Mouse (Mus musculus): Measurements from ENCODE around the gene Nacc1. TPM values are rescaled to one million over a fixed set of nuclear protein-coding genes. Genes with fewer than 3 reads are reported as not detected.

Nacc1 gene
- total RNA-seq, 2 experiments from 2014 or later, result 44.9 to 45.6 TPM

GRCm38 (mm10) chr8:84664566-84665384, 22.9 kb downstream of the Nacc1 start:
- DNase-seq (ENCODE audit: low spot score in 2 of 2), result peak; percentile 59 to 78

DNA sequence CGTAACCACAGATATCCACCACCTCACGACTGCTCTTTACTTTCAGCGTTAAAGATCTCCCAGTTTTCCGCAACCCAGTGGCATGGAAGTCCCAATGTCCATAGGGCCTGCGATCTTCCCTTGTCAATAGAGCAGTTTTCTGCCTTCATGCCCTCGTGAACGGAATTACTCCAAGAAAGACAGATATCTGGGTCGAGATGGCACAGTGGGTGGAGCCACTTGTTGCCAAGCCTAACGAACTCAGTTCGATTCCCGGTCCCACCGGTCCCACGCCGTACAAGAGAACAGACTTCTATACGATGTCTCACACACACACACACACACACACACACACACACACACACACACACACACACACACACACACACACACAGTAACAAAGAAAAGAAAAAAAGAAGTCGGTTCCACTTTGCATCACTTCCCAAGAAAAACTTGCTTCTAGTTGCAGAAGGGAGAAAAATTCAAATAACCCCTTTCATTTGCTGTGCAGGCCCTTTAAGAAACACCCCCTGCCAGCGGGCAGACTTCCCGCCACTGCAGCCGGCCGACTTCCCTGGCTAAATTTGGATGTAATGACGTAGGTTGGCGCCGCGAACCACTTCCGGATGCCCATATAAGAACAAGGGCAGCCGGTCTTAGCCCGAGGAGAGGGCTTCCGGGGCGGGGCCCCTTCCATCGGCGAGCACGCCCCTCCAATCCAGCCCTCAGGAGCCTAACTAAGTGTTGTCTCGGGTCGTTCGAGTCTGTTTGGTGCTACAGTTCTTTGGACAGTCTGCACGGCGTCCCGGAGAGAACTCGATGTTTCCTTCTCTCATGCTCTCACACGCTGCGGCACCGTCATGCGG, 24.0 kb downstream of the Nacc1 start:
- DNase-seq (ENCODE audit: low spot score in 2 of 2), result peak; percentile 95 to 97

GRCm38 (mm10) chr8:84662581-84663065, 25.0 kb downstream of the Nacc1 start, which contains the start of gene Ier2:
Gene Ier2, minus strand, starts transcription at chr8:84662852.
- peak; percentile 80 to 91 for DNase-seq (ENCODE audit: low spot score in 2 of 2)

GRCm38 (mm10) chr8:84661961-84662571, 25.6 kb downstream of the Nacc1 start:
- DNase-seq (ENCODE audit: low spot score in 2 of 2), result peak in 1 of 2 experiments; percentile 62

- peak; percentile 60 to 84 for DNase-seq (ENCODE audit: low spot score in 2 of 2)
These were observed 26.2 kb downstream of the Nacc1 start for GRCm38 (mm10) chr8:84661458-84661871.

DNA sequence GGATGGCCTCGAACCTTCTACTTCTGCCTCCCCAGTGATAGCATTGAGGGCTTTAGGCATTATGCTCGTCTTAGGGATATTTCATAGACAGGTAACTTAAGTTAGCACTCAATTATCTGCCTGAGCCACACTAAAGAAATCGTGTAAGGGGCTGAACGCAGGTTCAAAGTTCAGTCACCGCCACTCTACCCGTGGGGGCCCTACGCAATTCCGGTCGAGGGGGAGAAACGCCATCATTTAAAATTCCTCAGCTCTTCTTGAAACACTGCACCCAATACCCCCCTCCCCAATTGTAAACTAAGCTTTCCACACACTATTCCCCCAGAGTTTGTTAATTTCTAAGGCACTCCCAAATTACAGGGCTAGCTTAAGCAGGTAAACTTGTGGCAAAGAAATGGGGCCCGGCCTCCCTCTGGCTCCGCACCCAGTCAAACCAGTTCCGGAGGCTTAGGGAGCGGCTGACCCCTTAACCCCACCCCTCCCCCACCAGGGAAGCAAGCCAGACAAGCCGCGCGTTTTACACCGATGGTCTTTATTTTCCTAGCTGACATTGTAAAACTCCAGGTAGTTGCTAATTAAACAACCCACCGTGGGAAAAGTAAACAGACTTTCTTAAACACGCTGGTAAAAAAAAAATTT, 26.7 kb downstream of the Nacc1 start:
- no peak for DNase-seq (ENCODE audit: low spot score in 2 of 2)

GRCm38 (mm10) chr8:84659936-84660818, 27.5 kb downstream of the Nacc1 start:
- peak in 1 of 2 experiments; percentile 52 for DNase-seq (ENCODE audit: low spot score in 2 of 2)

DNA sequence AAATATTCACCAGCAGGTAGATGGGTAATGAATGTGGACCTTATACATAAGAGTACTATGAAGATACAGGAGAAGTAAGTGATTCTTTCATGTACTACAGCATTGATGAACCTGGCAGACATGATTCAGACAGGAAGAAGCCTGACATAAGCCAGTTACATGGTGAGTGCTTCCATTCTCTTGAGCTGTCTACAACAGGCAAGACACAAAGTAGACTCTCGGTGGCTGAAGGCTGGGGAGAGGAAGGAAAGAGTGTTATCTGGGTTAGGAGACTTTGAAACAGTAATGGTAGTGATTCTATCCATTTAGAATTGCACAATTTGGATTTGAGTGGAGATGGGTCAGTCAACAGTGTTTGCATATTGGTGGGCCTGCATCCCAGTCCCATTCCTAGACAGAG, 28.7 kb downstream of the Nacc1 start:
- no peak for DNase-seq (ENCODE audit: low spot score in 2 of 2)

- no peak for DNase-seq (ENCODE audit: low spot score in 2 of 2)
These were observed 30.0 kb downstream of the Nacc1 start for GRCm38 (mm10) chr8:84657680-84658079.

DNA sequence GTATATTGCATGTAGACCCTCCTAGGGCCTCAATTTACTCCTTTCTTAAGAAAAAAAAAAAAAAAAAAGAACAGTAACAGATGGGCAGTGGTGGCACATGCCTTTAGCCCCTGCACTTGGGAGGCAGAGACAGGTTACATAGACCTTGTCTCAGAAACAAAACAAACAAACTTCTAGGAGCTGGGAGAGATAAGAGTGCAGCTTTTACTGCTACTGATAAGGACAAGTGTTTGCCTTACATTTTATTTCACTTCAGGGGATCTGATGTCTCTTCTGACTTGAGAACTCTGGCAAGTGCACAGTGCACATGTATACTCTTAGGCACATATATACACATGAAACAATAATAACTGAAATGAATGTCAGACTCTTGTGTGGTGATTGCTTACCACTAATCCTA, 30.5 kb downstream of the Nacc1 start:
- DNase-seq (ENCODE audit: low spot score in 2 of 2), result no peak

GRCm38 (mm10) chr8:84656641-84657126, 31.0 kb downstream of the Nacc1 start:
- DNase-seq (ENCODE audit: low spot score in 2 of 2), result peak in 1 of 2 experiments; percentile 61

- DNase-seq (ENCODE audit: low spot score in 2 of 2), result no peak
These were observed 31.5 kb downstream of the Nacc1 start for GRCm38 (mm10) chr8:84656191-84656525.

GRCm38 (mm10) chr8:84655336-84656190, 32.1 kb downstream of the Nacc1 start:
- DNase-seq (ENCODE audit: low spot score in 2 of 2), result no peak

DNA sequence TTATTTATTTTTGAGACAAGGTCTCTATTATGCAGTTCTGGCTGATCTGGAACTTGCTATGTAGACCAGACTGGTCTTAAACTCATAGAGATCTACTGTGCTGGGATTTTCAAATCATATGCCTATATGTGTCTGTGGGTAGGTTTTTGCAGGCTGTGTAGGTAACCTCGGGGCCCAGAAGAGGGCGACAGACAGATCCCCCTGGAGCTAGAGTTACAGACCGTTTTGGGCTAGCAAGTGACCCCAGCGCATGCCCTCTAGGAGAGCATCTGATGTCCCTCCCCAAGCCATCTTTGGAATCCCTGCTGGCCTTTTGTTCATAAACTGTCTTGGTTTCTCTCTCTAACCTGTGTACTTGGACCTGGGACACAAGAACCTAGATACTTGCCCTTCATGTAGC, 33.1 kb downstream of the Nacc1 start:
- DNase-seq (ENCODE audit: low spot score in 2 of 2), result no peak

DNA sequence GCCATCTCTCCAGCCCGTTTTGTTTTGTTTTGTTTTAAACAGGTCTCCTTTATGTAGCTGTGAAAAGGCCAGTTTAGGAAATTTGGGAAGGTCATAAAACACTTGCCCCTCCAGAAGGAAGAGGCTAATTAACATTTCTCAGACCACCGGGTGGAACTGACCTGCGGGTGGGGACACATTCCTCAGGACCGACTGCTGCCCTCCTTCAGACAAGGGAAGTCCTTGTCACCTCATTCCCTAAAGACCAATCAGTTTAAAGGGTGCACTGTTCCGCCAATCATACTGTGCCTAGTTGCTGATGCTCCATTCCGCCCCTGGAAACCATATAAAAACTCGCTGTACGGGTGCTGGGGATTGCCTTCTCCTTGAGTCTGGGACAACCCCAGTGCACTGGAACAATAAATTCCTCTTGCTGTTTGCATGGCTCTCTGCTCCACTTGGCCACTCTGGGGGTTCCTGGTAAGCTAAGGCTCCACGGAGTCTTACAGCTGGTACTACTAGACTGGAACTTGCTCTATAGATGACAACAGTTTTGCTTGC, 34.5 kb downstream of the Nacc1 start:
- no peak for DNase-seq (ENCODE audit: low spot score in 2 of 2)

DNA sequence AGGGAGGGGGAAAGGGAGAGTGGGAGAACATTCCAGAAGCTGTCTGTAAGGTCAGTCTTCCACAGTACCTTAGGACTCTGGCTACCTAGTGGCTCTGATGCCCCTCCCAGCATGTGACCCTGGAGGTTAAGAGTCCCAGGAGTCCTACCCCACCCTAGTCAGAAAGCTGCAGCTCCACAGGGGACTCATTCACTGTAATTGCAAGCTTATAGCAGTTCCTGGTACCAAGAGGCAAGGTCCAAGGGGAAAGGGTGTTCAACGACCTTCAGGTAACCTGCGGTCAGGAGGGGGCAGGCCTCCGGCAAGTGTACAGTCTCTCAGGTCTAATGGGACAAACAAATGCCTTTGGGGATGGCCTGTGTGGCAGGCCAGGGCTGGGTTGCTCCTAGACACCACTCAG, 37.4 kb downstream of the Nacc1 start:
- no peak for DNase-seq (ENCODE audit: low spot score in 2 of 2)

GRCm38 (mm10) chr8:84647461-84647901, 40.2 kb downstream of the Nacc1 start:
- no peak for DNase-seq (ENCODE audit: low spot score in 2 of 2)

GRCm38 (mm10) chr8:84646800-84647199, 40.9 kb downstream of the Nacc1 start:
- DNase-seq (ENCODE audit: low spot score in 2 of 2), result no peak

DNA sequence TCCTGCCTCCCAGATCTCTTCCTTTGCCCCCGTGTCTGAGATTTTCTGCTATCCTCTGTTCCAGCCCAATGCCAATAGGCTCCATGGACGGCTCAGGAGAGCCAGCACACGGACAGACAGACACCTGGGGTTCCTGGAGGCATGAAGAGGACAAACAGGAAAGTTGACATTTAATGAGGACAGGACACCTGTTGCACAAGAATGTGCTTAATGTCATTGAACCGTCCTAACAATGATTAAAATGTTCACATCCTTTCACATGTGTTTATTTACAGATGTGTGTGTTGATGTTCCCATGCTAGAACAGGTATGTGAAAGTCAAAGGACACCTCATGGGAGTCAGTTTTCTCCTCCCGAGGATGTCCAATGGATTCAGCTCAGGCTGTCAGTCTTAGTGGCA, 44.6 kb downstream of the Nacc1 start:
- no peak for DNase-seq (ENCODE audit: low spot score in 2 of 2)
